Mouse (Mus musculus): ENCODE measurements at regions not wholly inside any gene's neighbourhood (a gene's known extent, or its start where the extent isn't known, plus 50 kb on each side); places are given as distances from the start of the nearest gene placed in this dataset.

DNA sequence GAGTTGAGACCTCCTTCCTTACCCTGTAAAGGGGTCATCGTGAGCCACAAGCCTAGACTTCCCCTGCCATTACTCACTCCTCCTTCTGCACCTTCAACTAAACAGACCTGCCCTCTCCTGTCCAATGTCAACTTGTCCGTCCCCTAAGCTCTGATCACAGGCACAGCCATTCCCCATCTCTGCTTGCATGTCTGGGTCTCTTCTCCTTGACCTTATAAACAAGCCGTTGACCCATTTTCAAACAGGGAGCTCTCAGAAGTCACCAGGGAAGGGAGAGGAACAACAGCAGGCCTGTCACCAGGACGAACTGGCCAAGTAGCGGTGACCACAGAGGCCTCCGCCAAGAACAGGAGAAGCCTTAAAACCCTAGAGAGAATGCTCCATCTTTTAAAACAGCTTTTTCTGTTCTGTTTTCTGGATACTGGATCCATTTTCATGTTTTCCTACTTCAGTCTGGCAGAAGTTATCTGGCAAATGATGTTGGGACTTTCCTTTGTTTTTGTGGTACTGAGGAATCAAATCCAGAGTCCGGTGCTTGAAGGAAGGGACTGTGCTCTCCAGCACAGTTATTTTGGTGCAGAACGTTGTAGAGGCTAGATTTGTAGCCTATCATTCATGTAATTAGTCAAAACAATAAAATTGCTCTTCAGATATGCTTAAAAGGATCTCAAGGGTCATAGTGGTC, 302.2 kb upstream of the Hnrnpa3 start:
- TF ChIP-seq CTCF (IDR thresholded peaks at IDR 0.05; ENCODE audit: extremely low read depth, insufficient read length, insufficient replicate concordance, low read depth, low read length) (no peak), POLR2A (IDR thresholded peaks at IDR 0.05; ENCODE audit: low read depth, low read length) (no peak)

Measured in small intestine, adult 2 months (tissue).